Mouse (Mus musculus) layer of hippocampus, adult 2 months (tissue): Measurements from ENCODE around the gene Rhoj. TPM values are rescaled to one million over a fixed set of nuclear protein-coding genes. Genes with fewer than 3 reads are reported as not detected.
"Not testable (repeated sequence)": the region's sequence is repeated elsewhere in the genome, so short reads cannot be mapped to it uniquely, and the experiment has no call there.

Source experiments
- DNase-seq, 2 experiments: peaks; one replicate each; pipeline ENCODE4 v3.0.0; 2022; ENCODE audit warnings: low spot score in 2 of 2
- H3K27ac ChIP-seq: fragments of 200-600 bp; 2 replicates; pipeline ENCODE4 v1.8.1; 2022
- H3K4me3 ChIP-seq: fragments of 200-600 bp; 2 replicates; pipeline ENCODE4 v1.8.1; 2022; ENCODE audit warnings: mild to moderate bottlenecking
- CTCF ChIP-seq: fragments of 200-600 bp; conservative IDR thresholded peaks from 2 replicates; pipeline ENCODE4 v1.8.1; 2022; ENCODE audit warnings: antibody characterized with exemption, mild to moderate bottlenecking, moderate library complexity
- total RNA-seq, 2 experiments: library from RNA; stranded (reverse); gene quantifications; 2 replicates each; pipeline ENCODE4 v1.2.3; 2021

Rhoj gene
- total RNA-seq, 2 experiments from 2014 or later = 4.1 to 4.8 TPM

GRCm38 (mm10) chr12:75311879-75312278, 3.8 kb downstream of the Rhoj start:
- H3K27ac ChIP-seq = no peak overlapping the region
- TF ChIP-seq CTCF = no peak
- no peak overlapping the region for H3K4me3 ChIP-seq
- no peak for DNase-seq

- Histone ChIP-seq H3K4me3 (no peak overlapping the region), H3K27ac (no peak overlapping the region)
- no peak for TF ChIP-seq CTCF
- no peak for DNase-seq
These were observed 5.9 kb downstream of the Rhoj start for GRCm38 (mm10) chr12:75313992-75314391.

GRCm38 (mm10) chr12:75315851-75316250, 7.7 kb downstream of the Rhoj start:
- no peak for DNase-seq

GRCm38 (mm10) chr12:75320441-75320925, 12.4 kb downstream of the Rhoj start:
- no peak for DNase-seq
- Histone ChIP-seq H3K4me3 (no peak overlapping the region), H3K27ac (no peak overlapping the region)
- TF ChIP-seq CTCF = no peak

More at GRCm38 (mm10) chr12:75315851-75316250, 7.7 kb downstream of the Rhoj start:
- H3K4me3 ChIP-seq = no peak overlapping the region
- H3K27ac ChIP-seq = no peak overlapping the region
- TF ChIP-seq CTCF = no peak

- Histone ChIP-seq H3K27ac (no peak overlapping the region), H3K4me3 (no peak overlapping the region)
- no peak for DNase-seq
- no peak for TF ChIP-seq CTCF
These were observed 13.1 kb downstream of the Rhoj start for GRCm38 (mm10) chr12:75321189-75321588.

GRCm38 (mm10) chr12:75329188-75329587, 21.1 kb downstream of the Rhoj start:
- no peak overlapping the region for H3K4me3 ChIP-seq
- no peak overlapping the region for H3K27ac ChIP-seq
- TF ChIP-seq CTCF = no peak
- no peak for DNase-seq

GRCm38 (mm10) chr12:75339894-75340293, 31.8 kb downstream of the Rhoj start:
- no peak overlapping the region for H3K4me3 ChIP-seq
- no peak for DNase-seq
- TF ChIP-seq CTCF = no peak
- no peak overlapping the region for H3K27ac ChIP-seq

GRCm38 (mm10) chr12:75340331-75340730, 32.2 kb downstream of the Rhoj start:
- Histone ChIP-seq H3K27ac (no peak overlapping the region), H3K4me3 (no peak overlapping the region)
- DNase-seq = no peak
- no peak for TF ChIP-seq CTCF

GRCm38 (mm10) chr12:75348551-75348950, 40.4 kb downstream of the Rhoj start:
- no peak overlapping the region for H3K4me3 ChIP-seq
- no peak for TF ChIP-seq CTCF
- no peak for DNase-seq

GRCm38 (mm10) chr12:75349537-75349936, 41.4 kb downstream of the Rhoj start:
- H3K4me3 ChIP-seq, H3K27ac ChIP-seq, DNase-seq: not testable (repeated sequence)

More at GRCm38 (mm10) chr12:75348551-75348950, 40.4 kb downstream of the Rhoj start:
- H3K27ac ChIP-seq = no peak overlapping the region

- no peak overlapping the region for H3K27ac ChIP-seq
- H3K4me3 ChIP-seq = no peak overlapping the region
- TF ChIP-seq CTCF = no peak
- DNase-seq = no peak
These were observed 42.6 kb downstream of the Rhoj start for GRCm38 (mm10) chr12:75350750-75351149.

- Histone ChIP-seq H3K27ac (no peak overlapping the region), H3K4me3 (no peak overlapping the region)
- DNase-seq = no peak
- TF ChIP-seq CTCF = no peak
These were observed 43.7 kb downstream of the Rhoj start for GRCm38 (mm10) chr12:75351846-75352245.

- H3K27ac ChIP-seq = no peak overlapping the region
- TF ChIP-seq CTCF = no peak
- H3K4me3 ChIP-seq = no peak overlapping the region
- no peak for DNase-seq
These were observed 44.3 kb downstream of the Rhoj start for GRCm38 (mm10) chr12:75352410-75352809.

- no peak for DNase-seq
- H3K27ac ChIP-seq = no peak overlapping the region
- TF ChIP-seq CTCF = no peak
- H3K4me3 ChIP-seq = no peak overlapping the region
These were observed 46.2 kb downstream of the Rhoj start for GRCm38 (mm10) chr12:75354354-75354753.

- Histone ChIP-seq H3K4me3 (no peak overlapping the region), H3K27ac (no peak overlapping the region)
- no peak for TF ChIP-seq CTCF
- no peak for DNase-seq
These were observed 49.7 kb downstream of the Rhoj start for GRCm38 (mm10) chr12:75357781-75358180.
